Mouse (Mus musculus) heart, postnatal 0 days (tissue): ENCODE results near the gene Neurl1b.

Experiments used
- CTCF ChIP-seq: IDR thresholded peaks from 2 replicates; pipeline ENCODE4 v1.5.1; 2016; ENCODE audit warnings: antibody characterized with exemption, control low read depth, low read depth
- EP300 ChIP-seq: IDR thresholded peaks from 2 replicates; pipeline ENCODE4 v1.6.1; 2016; ENCODE audit warnings: antibody characterized with exemption, low read depth

- TF ChIP-seq CTCF (no peak), EP300 (no peak)
These were observed 22.3 kb upstream of the Neurl1b start for GRCm38 (mm10) chr17:26392355-26392754.
